Mouse (Mus musculus): ENCODE measurements around the gene Slc26a10. TPM values are rescaled to one million over a fixed set of nuclear protein-coding genes. Genes with fewer than 3 reads are reported as not detected.

Slc26a10 gene
- total and polyA plus RNA-seq, 3 experiments = 13.2 to 40.5 (median 14.7) TPM

DNA sequence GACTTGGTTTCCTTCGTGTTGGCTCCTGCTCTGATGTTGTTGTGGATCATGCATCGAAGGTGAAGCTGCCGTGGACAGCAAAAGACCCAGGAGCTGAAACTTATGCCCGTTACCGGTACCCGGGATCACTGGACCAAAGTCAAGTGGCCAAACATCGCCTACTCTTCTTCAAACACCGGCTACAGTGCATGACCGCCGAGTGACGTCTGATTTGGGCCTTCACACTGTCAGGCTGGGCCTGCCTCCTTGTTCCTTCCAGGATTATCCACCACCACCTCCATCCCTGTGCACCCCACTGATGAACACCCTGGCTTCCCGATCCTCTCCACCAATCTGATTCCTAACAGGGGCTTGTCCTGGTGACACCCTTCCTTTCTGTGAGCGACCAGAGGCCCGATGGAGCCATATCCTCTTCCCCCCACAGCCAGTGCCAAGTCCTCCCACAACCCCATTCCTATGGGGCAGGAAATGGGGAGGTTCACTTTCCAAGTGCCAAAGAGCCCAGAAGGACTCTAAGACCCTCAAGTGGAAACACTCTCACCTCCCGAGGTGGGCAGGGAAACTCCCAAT is 8.7 kb downstream of the Slc26a10 start:
- Histone ChIP-seq H3K4me1 (ENCODE audit: control insufficient read depth, insufficient read depth, low read length) (peaks cover under 1% of the 10 kb centered on the region; the same call in 1 of the 2 replicates), H3K36me3 (ENCODE audit: control insufficient read depth, insufficient read depth, low read length) (no peaks in the 10 kb centered on the region), H3K79me2 (replicated peaks; ENCODE audit: control insufficient read depth, insufficient read depth, low read length) (no peaks in the 10 kb centered on the region), H3K9ac (ENCODE audit: low read depth, low read length) (no peak overlapping the region), H3K4me3 (no peak overlapping the region), H3K27me3 (ENCODE audit: control insufficient read depth, insufficient read depth, low read length) (no peaks in the 10 kb centered on the region), H3K27ac (no peak overlapping the region)
- TF ChIP-seq EP300 (IDR thresholded peaks at IDR 0.05; ENCODE audit: insufficient read depth, low read depth, low read length) (no peak), CTCF (IDR thresholded peaks at IDR 0.05) (no peak), POLR2A (IDR thresholded peaks at IDR 0.05; ENCODE audit: insufficient read depth, low read depth, low read length) (no peak)
- WGBS = 63% methylated on average over 15 of the region's 15 CpGs
- peak in 1 of 2 experiments; percentile 24 for DNase-seq
- intact Hi-C loops (cut with DNase I) = loop anchor here (5.0 kb wide), 1 partner anchor 156 kb away; no protein-coding TSS in a partner anchor

DNA sequence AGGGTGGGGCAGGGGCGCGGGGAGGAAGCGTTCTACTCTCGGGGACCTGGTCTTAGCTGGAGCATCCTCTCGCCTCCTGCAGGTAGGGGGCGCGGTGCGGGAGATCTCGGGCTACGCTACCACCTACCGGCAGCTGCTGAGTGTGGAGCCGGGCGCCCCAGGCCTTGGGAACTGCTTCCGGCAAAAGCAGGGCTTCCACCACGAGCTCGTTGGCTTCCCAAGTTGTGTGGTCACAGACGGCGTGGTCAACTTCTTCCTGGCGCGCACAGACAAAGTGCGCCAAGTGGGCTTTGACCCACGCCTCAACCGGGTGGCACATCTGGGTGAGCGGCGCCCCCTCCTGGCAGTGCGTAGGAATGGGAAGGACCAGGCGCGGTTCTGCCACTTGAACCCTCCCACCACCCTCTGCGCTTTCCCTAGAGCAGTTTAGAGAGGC is 9.6 kb downstream of the Slc26a10 start:
- H3K79me2 ChIP-seq (replicated peaks; ENCODE audit: control insufficient read depth, insufficient read depth, low read length) = no peaks in the 10 kb centered on the region
- peaks cover 2% of the 10 kb centered on the region; the same call in 1 of the 2 replicates for H3K27me3 ChIP-seq (ENCODE audit: control insufficient read depth, insufficient read depth, low read length)
- 2% methylated on average over 29 of the region's 29 CpGs for WGBS
- peak; percentile 80 to 84 for DNase-seq
- intact Hi-C loops (cut with DNase I) = loop anchor here (5.0 kb wide), 1 partner anchor 156 kb away; no protein-coding TSS in a partner anchor
- H3K9ac ChIP-seq (ENCODE audit: low read depth, low read length) = no peak overlapping the region
- TF ChIP-seq POLR2A (IDR thresholded peaks at IDR 0.05; ENCODE audit: insufficient read depth, low read depth, low read length) = peak; percentile 40
- peak; percentile 85 for TF ChIP-seq CTCF (IDR thresholded peaks at IDR 0.05)
- no peak for TF ChIP-seq EP300 (IDR thresholded peaks at IDR 0.05; ENCODE audit: insufficient read depth, low read depth, low read length)
- H3K27ac ChIP-seq = no peak overlapping the region
- no peaks in the 10 kb centered on the region; the same call in 1 of the 2 replicates for H3K4me1 ChIP-seq (ENCODE audit: control insufficient read depth, insufficient read depth, low read length)
- H3K36me3 ChIP-seq (ENCODE audit: control insufficient read depth, insufficient read depth, low read length) = no peaks in the 10 kb centered on the region
- peak overlapping the region; percentile 19; the same call in 1 of the 2 replicates for H3K4me3 ChIP-seq

DNA sequence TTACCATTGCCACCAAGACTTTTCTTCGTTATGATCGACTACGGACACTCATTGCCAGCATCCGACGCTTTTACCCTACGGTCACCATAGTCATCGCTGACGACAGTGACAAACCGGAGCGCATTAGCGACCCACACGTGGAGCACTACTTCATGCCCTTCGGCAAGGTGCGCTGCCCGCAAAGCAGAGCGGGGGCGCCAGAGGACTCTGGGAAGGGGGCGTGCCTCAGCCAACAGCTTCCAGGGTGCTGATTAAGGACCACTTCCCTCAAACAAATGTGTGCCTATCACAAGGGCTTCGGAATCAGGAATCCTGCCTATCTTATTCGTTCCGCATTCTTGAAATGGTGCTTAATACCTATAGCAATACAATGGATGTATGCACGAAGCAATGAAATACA is 10.4 kb downstream of the Slc26a10 start:
- DNase-seq = peak in 1 of 2 experiments; percentile 52
- TF ChIP-seq CTCF (IDR thresholded peaks at IDR 0.05) = peak; percentile 56
- TF ChIP-seq POLR2A (IDR thresholded peaks at IDR 0.05; ENCODE audit: insufficient read depth, low read depth, low read length) = no peak
- 13% methylated on average over 22 of the region's 22 CpGs for WGBS
- Histone ChIP-seq H3K36me3 (ENCODE audit: control insufficient read depth, insufficient read depth, low read length) (no peaks in the 10 kb centered on the region), H3K9ac (ENCODE audit: low read depth, low read length) (no peak overlapping the region), H3K4me3 (no peak overlapping the region), H3K27me3 (ENCODE audit: control insufficient read depth, insufficient read depth, low read length) (peaks cover 7% of the 10 kb centered on the region; the same call in 1 of the 2 replicates), H3K4me1 (ENCODE audit: control insufficient read depth, insufficient read depth, low read length) (no peaks in the 10 kb centered on the region; the same call in 1 of the 2 replicates), H3K27ac (no peak overlapping the region), H3K79me2 (replicated peaks; ENCODE audit: control insufficient read depth, insufficient read depth, low read length) (no peaks in the 10 kb centered on the region)
- intact Hi-C loops (cut with DNase I) = loop anchor here (5.0 kb wide), 1 partner anchor 157 kb away; no protein-coding TSS in a partner anchor

DNA sequence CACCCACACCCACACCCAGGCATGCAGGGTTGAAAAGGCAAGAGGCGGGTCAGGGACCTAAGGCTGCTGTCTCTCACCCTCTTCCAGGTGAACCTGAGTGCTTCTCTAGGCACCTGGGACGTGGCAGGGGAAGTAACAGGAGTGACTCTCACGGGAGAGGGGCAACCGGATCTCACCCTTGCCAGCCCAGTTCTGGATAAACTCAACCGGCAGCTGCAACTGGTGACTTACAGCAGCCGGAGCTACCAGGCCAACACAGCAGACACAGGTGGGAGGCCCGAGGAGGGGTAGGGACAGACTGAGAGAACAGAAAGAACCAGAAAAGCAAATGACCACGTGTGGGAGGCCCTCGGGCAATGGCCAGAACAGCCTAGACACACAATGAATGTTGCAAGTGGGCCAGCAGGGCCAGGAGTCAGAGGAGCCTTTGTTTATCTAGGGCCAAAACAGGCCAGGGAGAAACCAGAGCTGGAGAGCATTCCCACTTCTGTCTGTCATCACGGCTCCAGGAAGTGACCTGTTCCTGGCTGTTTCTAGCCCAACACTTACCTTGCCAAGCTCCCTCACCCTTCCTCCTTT is 12.7 kb downstream of the Slc26a10 start:
- Histone ChIP-seq H3K27me3 (ENCODE audit: control insufficient read depth, insufficient read depth, low read length) (peaks cover 7% of the 10 kb centered on the region; the same call in 1 of the 2 replicates), H3K79me2 (replicated peaks; ENCODE audit: control insufficient read depth, insufficient read depth, low read length) (no peaks in the 10 kb centered on the region), H3K4me3 (no peak overlapping the region), H3K27ac (no peak overlapping the region), H3K36me3 (ENCODE audit: control insufficient read depth, insufficient read depth, low read length) (no peaks in the 10 kb centered on the region), H3K9ac (ENCODE audit: low read depth, low read length) (no peak overlapping the region), H3K4me1 (ENCODE audit: control insufficient read depth, insufficient read depth, low read length) (peaks cover 3% of the 10 kb centered on the region; the same call in 1 of the 2 replicates)
- DNase-seq = no peak
- 45% methylated on average over 10 of the region's 10 CpGs for WGBS
- TF ChIP-seq CTCF (IDR thresholded peaks at IDR 0.05) (no peak), POLR2A (IDR thresholded peaks at IDR 0.05; ENCODE audit: insufficient read depth, low read depth, low read length) (no peak), EP300 (IDR thresholded peaks at IDR 0.05; ENCODE audit: insufficient read depth, low read depth, low read length) (no peak)
- intact Hi-C loops (cut with DNase I) = no loop called here

DNA sequence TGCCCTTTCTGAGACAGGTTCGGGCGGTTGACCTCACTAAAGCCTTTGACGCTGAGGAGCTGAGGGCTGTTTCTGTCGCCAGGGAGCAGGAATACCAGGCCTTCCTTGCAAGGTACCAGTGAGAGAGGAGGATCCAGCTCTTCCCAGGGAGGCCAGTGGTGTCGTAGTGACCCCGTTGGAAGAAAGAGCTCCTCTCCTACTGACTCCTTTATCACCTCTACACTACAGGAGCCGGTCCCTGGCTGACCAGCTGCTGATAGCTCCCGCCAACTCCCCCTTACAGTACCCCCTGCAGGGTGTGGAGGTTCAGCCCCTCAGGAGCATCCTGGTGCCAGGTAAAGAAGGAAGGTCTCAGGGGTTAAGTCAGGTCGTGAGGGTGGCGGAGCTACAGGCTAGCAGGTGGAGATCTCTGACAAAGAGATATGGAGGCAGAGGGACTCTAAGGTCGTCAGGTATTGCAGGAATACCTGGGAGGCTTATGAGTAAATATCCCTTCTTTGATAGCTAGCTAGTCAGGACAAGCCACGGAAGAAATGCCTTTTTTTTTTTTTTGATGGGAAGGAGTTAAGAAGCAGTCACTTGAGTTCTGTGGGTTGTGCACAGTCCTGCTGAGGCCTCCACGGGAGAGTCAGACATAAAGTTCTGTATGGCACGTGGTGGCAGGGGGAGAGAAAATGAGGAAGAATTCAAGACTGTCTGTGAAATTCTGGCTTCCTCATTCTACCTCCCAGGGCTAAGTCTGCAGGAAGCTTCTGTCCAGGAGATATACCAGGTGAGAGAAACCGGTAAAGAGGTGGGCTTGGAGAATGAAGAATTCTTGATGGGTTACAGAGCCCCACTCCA is 13.5 kb downstream of the Slc26a10 start:
- no peak for DNase-seq
- H3K9ac ChIP-seq (ENCODE audit: low read depth, low read length) = no peak overlapping the region
- H3K79me2 ChIP-seq (replicated peaks; ENCODE audit: control insufficient read depth, insufficient read depth, low read length) = no peaks in the 10 kb centered on the region
- TF ChIP-seq CTCF (IDR thresholded peaks at IDR 0.05) (no peak), EP300 (IDR thresholded peaks at IDR 0.05; ENCODE audit: insufficient read depth, low read depth, low read length) (no peak), POLR2A (IDR thresholded peaks at IDR 0.05; ENCODE audit: insufficient read depth, low read depth, low read length) (no peak)
- peaks cover 3% of the 10 kb centered on the region; the same call in 1 of the 2 replicates for H3K4me1 ChIP-seq (ENCODE audit: control insufficient read depth, insufficient read depth, low read length)
- WGBS = 46% methylated on average over 15 of the region's 15 CpGs
- intact Hi-C loops (cut with DNase I) = no loop called here
- H3K27ac ChIP-seq = no peak overlapping the region
- H3K4me3 ChIP-seq = no peak overlapping the region
- H3K27me3 ChIP-seq (ENCODE audit: control insufficient read depth, insufficient read depth, low read length) = peaks cover 7% of the 10 kb centered on the region; the same call in 1 of the 2 replicates
- no peaks in the 10 kb centered on the region for H3K36me3 ChIP-seq (ENCODE audit: control insufficient read depth, insufficient read depth, low read length)
